Mouse (Mus musculus) ES-E14 (cell line): Measurements from ENCODE around the gene Psat1.

ENCODE experiments used
- CHD2 ChIP-seq: IDR thresholded peaks from 2 replicates; pipeline ENCODE4 v1.6.1; 2014; ENCODE audit warnings: mild to moderate bottlenecking, low read depth, low read length, inconsistent platforms
- HCFC1 ChIP-seq: IDR thresholded peaks from 2 replicates; pipeline ENCODE4 v1.6.1; 2012; ENCODE audit warnings: low read length, inconsistent platforms, borderline replicate concordance; ENCODE audit not compliant: insufficient read depth
- MAFK ChIP-seq: IDR thresholded peaks from 2 replicates; pipeline ENCODE4 v1.6.1; 2014; ENCODE audit warnings: mild to moderate bottlenecking, low read depth, low read length, inconsistent platforms; ENCODE audit not compliant: insufficient read depth
- ZC3H11A ChIP-seq: IDR thresholded peaks from 2 replicates; pipeline ENCODE4 v1.6.1; 2012; ENCODE audit warnings: low read depth, mild to moderate bottlenecking, inconsistent platforms, low read length, borderline replicate concordance
- ZNF384 ChIP-seq: IDR thresholded peaks from 2 replicates; pipeline ENCODE4 v1.6.1; 2012; ENCODE audit warnings: low read depth, low read length, inconsistent platforms

- no peak for TF ChIP-seq HCFC1
- TF ChIP-seq ZNF384, result no peak
- no peak for TF ChIP-seq CHD2
- no peak for TF ChIP-seq ZC3H11A
- no peak for TF ChIP-seq MAFK
Observed at GRCm38 (mm10) chr19:15964533-15964932, 17.4 kb upstream of the Psat1 start.
